Mouse (Mus musculus): ENCODE data around the gene Sh3d19. TPM values are rescaled to one million over a fixed set of nuclear protein-coding genes. Genes with fewer than 3 reads are reported as not detected.
A peak's percentile ranks its signal among the peaks of the same experiment; 100 is the strongest.

Gene Sh3d19
- polyA plus RNA-seq, 1 experiment from 2014 or later, result 8.9 TPM

GRCm38 (mm10) chr3:86134939-86135638 lies 164.2 kb downstream of the Sh3d19 start:
- WGBS, result 92% methylated on average over 6 of the region's 6 CpGs
- Histone ChIP-seq H3K4me3 (no peak overlapping the region), H3K27ac (replicated peaks) (no peak overlapping the region), H3K9ac (replicated peaks) (no peak overlapping the region), H3K4me2 (replicated peaks) (no peak overlapping the region), H3K4me1 (0 out of 2 replicates have a peak, but pooled peaks cover 2% of the 10 kb centered on the region), H3K36me3 (peaks cover 48% of the 10 kb centered on the region), H3K27me3 (no peaks in the 10 kb centered on the region), H3K9me3 (no peaks in the 10 kb centered on the region)
- ATAC-seq (ENCODE audit: low FRiP score, low read depth), result no peak

- no peak overlapping the region for H3K4me2 ChIP-seq (replicated peaks)
- H3K36me3 ChIP-seq, result peaks cover 57% of the 10 kb centered on the region
- no peak overlapping the region for H3K4me3 ChIP-seq
- 91% methylated on average over 6 of the region's 6 CpGs for WGBS
- H3K9ac ChIP-seq (replicated peaks), result no peak overlapping the region
- no peak overlapping the region for H3K27ac ChIP-seq (replicated peaks)
- no peaks in the 10 kb centered on the region for H3K9me3 ChIP-seq
- ATAC-seq (ENCODE audit: low FRiP score, low read depth), result no peak
- peaks cover 10% of the 10 kb centered on the region for H3K4me1 ChIP-seq
- no peaks in the 10 kb centered on the region for H3K27me3 ChIP-seq
Observed at GRCm38 (mm10) chr3:86135886-86136563, 165.1 kb downstream of the Sh3d19 start.

GRCm38 (mm10) chr3:86136936-86137574 lies 166.1 kb downstream of the Sh3d19 start:
- no peak overlapping the region for H3K4me3 ChIP-seq
- peaks cover 14% of the 10 kb centered on the region for H3K4me1 ChIP-seq
- H3K9me3 ChIP-seq, result no peaks in the 10 kb centered on the region
- WGBS, result 94% methylated on average over 6 of the region's 6 CpGs
- H3K9ac ChIP-seq (replicated peaks), result no peak overlapping the region
- H3K4me2 ChIP-seq (replicated peaks), result no peak overlapping the region
- peaks cover 61% of the 10 kb centered on the region for H3K36me3 ChIP-seq
- no peak overlapping the region for H3K27ac ChIP-seq (replicated peaks)
- H3K27me3 ChIP-seq, result no peaks in the 10 kb centered on the region
- ATAC-seq (ENCODE audit: low FRiP score, low read depth), result no peak

- Histone ChIP-seq H3K27me3 (no peaks in the 10 kb centered on the region), H3K9me3 (no peaks in the 10 kb centered on the region), H3K4me2 (replicated peaks) (no peak overlapping the region), H3K27ac (replicated peaks) (no peak overlapping the region), H3K9ac (replicated peaks) (no peak overlapping the region), H3K4me3 (no peak overlapping the region), H3K4me1 (peaks cover 18% of the 10 kb centered on the region), H3K36me3 (peaks cover 61% of the 10 kb centered on the region)
- no peak for ATAC-seq (ENCODE audit: low FRiP score, low read depth)
- 93% methylated on average over 4 of the region's 4 CpGs for WGBS
Observed at GRCm38 (mm10) chr3:86139660-86140059, 168.8 kb downstream of the Sh3d19 start.

GRCm38 (mm10) chr3:86141366-86141765 lies 170.5 kb downstream of the Sh3d19 start:
- H3K4me3 ChIP-seq, result peak overlapping the region; percentile 97
- no peaks in the 10 kb centered on the region for H3K9me3 ChIP-seq
- WGBS, result 18% methylated on average over 7 of the region's 7 CpGs
- H3K9ac ChIP-seq (replicated peaks), result peak overlapping the region; percentile 99
- peaks cover 18% of the 10 kb centered on the region for H3K4me1 ChIP-seq
- H3K36me3 ChIP-seq, result peaks cover 46% of the 10 kb centered on the region
- peak overlapping the region; percentile 81 for H3K4me2 ChIP-seq (replicated peaks)
- ATAC-seq (ENCODE audit: low FRiP score, low read depth), result no peak
- H3K27ac ChIP-seq (replicated peaks), result peak overlapping the region; percentile 89; the same call in 1 of the 2 replicates
- H3K27me3 ChIP-seq, result no peaks in the 10 kb centered on the region

GRCm38 (mm10) chr3:86141886-86142262 lies 171.0 kb downstream of the Sh3d19 start:
- Histone ChIP-seq H3K4me3 (peak overlapping the region; percentile 97), H3K27ac (replicated peaks) (peak overlapping the region; percentile 89), H3K4me1 (peaks cover 18% of the 10 kb centered on the region), H3K9ac (replicated peaks) (peak overlapping the region; percentile 99), H3K36me3 (peaks cover 41% of the 10 kb centered on the region), H3K4me2 (replicated peaks) (peak overlapping the region; percentile 81), H3K9me3 (no peaks in the 10 kb centered on the region), H3K27me3 (no peaks in the 10 kb centered on the region)
- no peak; the same call in 1 of the 2 replicates for ATAC-seq (ENCODE audit: low FRiP score, low read depth)
- under 1% methylated on average over 18 of the region's 18 CpGs for WGBS

- Histone ChIP-seq H3K4me1 (peaks cover 18% of the 10 kb centered on the region), H3K4me2 (replicated peaks) (peak within 1 kb of the TSS; percentile 81), H3K4me3 (peak within 1 kb of the TSS; percentile 97), H3K9me3 (no peaks in the 10 kb centered on the region), H3K36me3 (peaks cover 36% of the 10 kb centered on the region), H3K27me3 (no peaks in the 10 kb centered on the region), H3K9ac (replicated peaks) (peak within 1 kb of the TSS; percentile 99), H3K27ac (replicated peaks) (peak within 1 kb of the TSS; percentile 89)
- WGBS, result under 1% methylated on average over 77 of the region's 77 CpGs
- peak; percentile 91 for ATAC-seq (ENCODE audit: low FRiP score, low read depth)
Observed at GRCm38 (mm10) chr3:86142263-86142933, 171.5 kb downstream of the Sh3d19 start, which contains the start of gene Rps3a1. Rps3a1 (minus strand) TSS chr3:86142702.

GRCm38 (mm10) chr3:86142934-86143317 lies 172.0 kb downstream of the Sh3d19 start:
- ATAC-seq (ENCODE audit: low FRiP score, low read depth), result peak; percentile 48
- H3K27me3 ChIP-seq, result no peaks in the 10 kb centered on the region
- H3K36me3 ChIP-seq, result peaks cover 30% of the 10 kb centered on the region
- H3K27ac ChIP-seq (replicated peaks), result no peak overlapping the region
- H3K9me3 ChIP-seq, result no peaks in the 10 kb centered on the region
- peak overlapping the region; percentile 97; the same call in 1 of the 2 replicates for H3K4me3 ChIP-seq
- peak overlapping the region; percentile 32 for H3K9ac ChIP-seq (replicated peaks)
- H3K4me1 ChIP-seq, result peaks cover 18% of the 10 kb centered on the region
- 35% methylated on average over 6 of the region's 6 CpGs for whole genome bisulfite sequencing
- peak overlapping the region; percentile 35 for H3K4me2 ChIP-seq (replicated peaks)

- 87% methylated on average over 6 of the region's 6 CpGs for WGBS
- H3K4me3 ChIP-seq, result no peak overlapping the region
- no peak overlapping the region for H3K4me2 ChIP-seq (replicated peaks)
- no peaks in the 10 kb centered on the region for H3K27me3 ChIP-seq
- peaks cover 26% of the 10 kb centered on the region for H3K36me3 ChIP-seq
- peaks cover 18% of the 10 kb centered on the region for H3K4me1 ChIP-seq
- no peak for ATAC-seq (ENCODE audit: low FRiP score, low read depth)
- no peaks in the 10 kb centered on the region for H3K9me3 ChIP-seq
- H3K9ac ChIP-seq (replicated peaks), result no peak overlapping the region
- no peak overlapping the region for H3K27ac ChIP-seq (replicated peaks)
Observed at GRCm38 (mm10) chr3:86143343-86143742, 172.4 kb downstream of the Sh3d19 start.

GRCm38 (mm10) chr3:86149063-86149462 lies 178.2 kb downstream of the Sh3d19 start:
- Histone ChIP-seq H3K27me3 (no peaks in the 10 kb centered on the region), H3K36me3 (no peaks in the 10 kb centered on the region), H3K9ac (replicated peaks) (no peak overlapping the region), H3K4me3 (no peak overlapping the region), H3K4me1 (no peaks in the 10 kb centered on the region), H3K4me2 (replicated peaks) (no peak overlapping the region), H3K27ac (replicated peaks) (no peak overlapping the region), H3K9me3 (no peaks in the 10 kb centered on the region)
- 70% methylated on average over 6 of the region's 6 CpGs for WGBS
- no peak for ATAC-seq (ENCODE audit: low FRiP score, low read depth)

GRCm38 (mm10) chr3:86149521-86149920 lies 178.6 kb downstream of the Sh3d19 start:
- no peaks in the 10 kb centered on the region for H3K9me3 ChIP-seq
- H3K36me3 ChIP-seq, result no peaks in the 10 kb centered on the region
- H3K27ac ChIP-seq (replicated peaks), result no peak overlapping the region
- H3K9ac ChIP-seq (replicated peaks), result no peak overlapping the region
- no peaks in the 10 kb centered on the region for H3K4me1 ChIP-seq
- H3K27me3 ChIP-seq, result no peaks in the 10 kb centered on the region
- no peak overlapping the region for H3K4me3 ChIP-seq
- no peak overlapping the region for H3K4me2 ChIP-seq (replicated peaks)
- ATAC-seq (ENCODE audit: low FRiP score, low read depth), result no peak
- WGBS, result 81% methylated on average over 9 of the region's 9 CpGs
